Mouse (Mus musculus): ENCODE measurements around the gene Cbll1. TPM values are rescaled to one million over a fixed set of nuclear protein-coding genes. Genes with fewer than 3 reads are reported as not detected.

The Cbll1 gene
- polyA plus RNA-seq (2012): 4.7 TPM in 2 replicates

DNA sequence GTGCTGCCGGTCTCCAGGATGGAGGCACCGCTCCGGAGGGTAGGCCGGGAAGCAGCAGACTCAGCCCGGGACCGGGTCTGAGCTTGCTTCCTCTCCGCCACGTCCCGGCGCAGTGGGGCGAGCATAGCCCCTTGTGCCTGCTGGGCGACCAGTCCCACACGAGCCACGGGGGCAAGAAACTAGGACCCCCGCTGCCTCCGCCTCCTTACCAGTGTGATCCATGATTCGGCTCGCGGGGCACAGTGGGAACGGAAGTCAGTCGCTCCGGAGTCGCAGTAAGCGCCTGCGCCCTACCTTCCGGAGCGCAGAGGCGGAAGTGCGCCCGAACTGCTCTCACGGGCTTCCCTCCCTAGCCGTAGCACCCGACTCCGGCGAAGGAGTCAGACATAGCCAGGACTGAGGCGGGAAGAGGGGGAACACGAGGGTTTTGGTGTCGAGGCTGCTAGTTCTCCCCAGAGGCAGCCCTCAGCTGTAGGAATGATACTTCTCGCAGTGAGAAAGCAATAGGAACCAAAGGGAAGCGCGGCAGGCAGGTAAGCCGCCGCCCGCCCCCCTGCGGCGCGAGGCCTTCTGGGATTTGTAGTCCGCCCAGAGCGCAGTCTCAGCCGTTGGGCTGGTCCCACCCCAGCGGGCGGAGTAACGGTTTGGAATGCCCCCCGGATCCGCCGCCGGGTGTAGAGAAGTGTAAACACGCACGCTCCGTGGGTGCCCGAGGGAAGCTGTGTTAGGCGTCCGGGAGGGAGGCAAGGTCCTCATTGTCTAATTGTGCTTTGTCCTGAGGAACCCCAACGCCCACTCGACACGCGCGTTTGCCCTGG is at the start of gene Cbll1:
Gene Cbll1, minus strand, starts transcription at position 303 of the 818 bp plus-strand sequence.

Other genes with a start within 250 kb of the Cbll1 start
- 0.25 TPM in 1 of 2 replicates, not detected in the other for gene Lamb1, start 234.4 kb downstream of the Cbll1 start, polyA plus RNA-seq (2012)
- 5.1 and 6.6 TPM in 2 replicates for gene Dld, start 148.2 kb downstream of the Cbll1 start, polyA plus RNA-seq (2012)
- gene Slc26a3, start 108.7 kb downstream of the Cbll1 start, polyA plus RNA-seq (2012): not detected in 2 replicates
- gene Slc26a4, start 60.4 kb upstream of the Cbll1 start, polyA plus RNA-seq (2012): not detected in 2 replicates
- gene Bcap29, start 135.0 kb upstream of the Cbll1 start, polyA plus RNA-seq (2012): 30.7 and 40.2 TPM in 2 replicates
- gene Dus4l, start 155.2 kb upstream of the Cbll1 start, polyA plus RNA-seq (2012): 16.7 and 25.1 TPM in 2 replicates
- 1.7 and 2.6 TPM in 2 replicates for gene Cog5, start 155.3 kb upstream of the Cbll1 start, polyA plus RNA-seq (2012)
- not detected in 2 replicates for gene Gpr22, start 214.3 kb upstream of the Cbll1 start, polyA plus RNA-seq (2012)

Data from megakaryocyte-erythroid progenitor cell, adult 5 weeks (primary cell).